Mouse (Mus musculus) adrenal gland, postnatal 10 days (tissue): ENCODE measurements at regions not wholly inside any gene's neighbourhood (a gene's known extent, or its start where the extent isn't known, plus 50 kb on each side); places are given as distances from the start of the nearest gene placed in this dataset.

ENCODE experiments used
- DNase-seq: peaks from one replicate; pipeline ENCODE4 v3.0.0; 2021; ENCODE audit warnings: mixed read lengths

GRCm38 (mm10) chr7:95689161-95689833 lies 481.7 kb upstream of the Tenm4 start:
- no peak for DNase-seq

- no peak for DNase-seq
These were observed 471.5 kb upstream of the Tenm4 start for GRCm38 (mm10) chr7:95699506-95699905.

- no peak for DNase-seq
These were observed 461.0 kb upstream of the Tenm4 start for GRCm38 (mm10) chr7:95710088-95710487.

GRCm38 (mm10) chr7:95720083-95720482 lies 451.0 kb upstream of the Tenm4 start:
- no peak for DNase-seq

GRCm38 (mm10) chr7:95725716-95726487 lies 445.1 kb upstream of the Tenm4 start:
- no peak for DNase-seq

- DNase-seq: no peak
These were observed 437.2 kb upstream of the Tenm4 start for GRCm38 (mm10) chr7:95733807-95734206.

- no peak for DNase-seq
These were observed 436.5 kb upstream of the Tenm4 start for GRCm38 (mm10) chr7:95734587-95734986.

GRCm38 (mm10) chr7:95736716-95737115 lies 434.3 kb upstream of the Tenm4 start:
- no peak for DNase-seq

GRCm38 (mm10) chr7:95738725-95739245 lies 432.3 kb upstream of the Tenm4 start:
- DNase-seq: no peak

GRCm38 (mm10) chr7:95739779-95740178 lies 431.3 kb upstream of the Tenm4 start:
- DNase-seq: no peak

GRCm38 (mm10) chr7:95758375-95758774 lies 412.7 kb upstream of the Tenm4 start:
- no peak for DNase-seq

- no peak for DNase-seq
These were observed 409.9 kb upstream of the Tenm4 start for GRCm38 (mm10) chr7:95760945-95761661.

- DNase-seq: no peak
These were observed 404.5 kb upstream of the Tenm4 start for GRCm38 (mm10) chr7:95766356-95767150.

GRCm38 (mm10) chr7:95784523-95784922 lies 386.5 kb upstream of the Tenm4 start:
- no peak for DNase-seq

GRCm38 (mm10) chr7:95787543-95787942 lies 383.5 kb upstream of the Tenm4 start:
- DNase-seq: no peak

- DNase-seq: no peak
These were observed 383.1 kb upstream of the Tenm4 start for GRCm38 (mm10) chr7:95787951-95788350.

- DNase-seq: no peak
These were observed 381.6 kb upstream of the Tenm4 start for GRCm38 (mm10) chr7:95789424-95789823.

GRCm38 (mm10) chr7:95799022-95799421 lies 372.0 kb upstream of the Tenm4 start:
- no peak for DNase-seq

- no peak for DNase-seq
These were observed 361.4 kb upstream of the Tenm4 start for GRCm38 (mm10) chr7:95809626-95810025.

- no peak for DNase-seq
These were observed 360.9 kb upstream of the Tenm4 start for GRCm38 (mm10) chr7:95810096-95810495.

GRCm38 (mm10) chr7:95814865-95815264 lies 356.2 kb upstream of the Tenm4 start:
- DNase-seq: no peak

GRCm38 (mm10) chr7:95823539-95823938 lies 347.5 kb upstream of the Tenm4 start:
- DNase-seq: no peak
